Mouse (Mus musculus) erythroblast, adult 5-6 weeks (primary cell): ENCODE data around the gene Gm8890. TPM values are rescaled to one million over a fixed set of nuclear protein-coding genes. Genes with fewer than 3 reads are reported as not detected.
"Not testable (repeated sequence)": the region's sequence is repeated elsewhere in the genome, so short reads cannot be mapped to it uniquely, and the experiment has no call there.

ENCODE experiments used
- ATAC-seq: replicated peaks from 2 replicates; pipeline ENCODE4 v1.8.0; 2016; ENCODE audit warnings: moderate number of reproducible peaks, mild to moderate bottlenecking, moderate TSS enrichment, inconsistent platforms; ENCODE audit not compliant: poor library complexity, low FRiP score, severe bottlenecking
- total RNA-seq, 2 experiments: library from RNA; stranded (forward) in 1 of 2; stranded (reverse) in 1 of 2; fragments of 150-400 nt in 1 of 2; fragments of 200-764, 138-1000 nt in 1 of 2; gene quantifications; 2 replicates each; pipeline versions ENCODE4 v1.2.3 to v1.2.4; 2015 to 2017; ENCODE audit warnings: low replicate concordance in 2 of 2

Gm8890 gene
- total RNA-seq (2015; ENCODE audit: low replicate concordance): not detected in 2 replicates
- not detected in 2 replicates for total RNA-seq (2017; ENCODE audit: low replicate concordance)

GRCm38 (mm10) chr5:11255733-11256132, at the start of gene Gm8890:
Gene Gm8890 (plus strand): TSS chr5:11256033.
- not testable (repeated sequence) for ATAC-seq

GRCm38 (mm10) chr5:11256221-11256620, 388 bp downstream of the Gm8890 start:
- ATAC-seq: not testable (repeated sequence)

Other genes with a start within 250 kb of the Gm8890 start
- not detected in 2 replicates for gene Gm8879, start 128.4 kb upstream of the Gm8890 start, total RNA-seq (2015; ENCODE audit: low replicate concordance)
- gene Gm8879, start 128.4 kb upstream of the Gm8890 start, total RNA-seq (2017; ENCODE audit: low replicate concordance): not detected in 2 replicates
- gene Gm5861, start 73.0 kb upstream of the Gm8890 start, total RNA-seq (2015; ENCODE audit: low replicate concordance): not detected in 2 replicates
- gene Gm5861, start 73.0 kb upstream of the Gm8890 start, total RNA-seq (2017; ENCODE audit: low replicate concordance): not detected in 2 replicates
- gene Speer1, start 85.5 kb downstream of the Gm8890 start, total RNA-seq (2015; ENCODE audit: low replicate concordance): not detected in 2 replicates
- gene Speer1, start 85.5 kb downstream of the Gm8890 start, total RNA-seq (2017; ENCODE audit: low replicate concordance): not detected in 2 replicates
- gene Gm8897, start 160.4 kb downstream of the Gm8890 start, total RNA-seq (2015; ENCODE audit: low replicate concordance): not detected in 2 replicates
- not detected in 2 replicates for gene Gm8897, start 160.4 kb downstream of the Gm8890 start, total RNA-seq (2017; ENCODE audit: low replicate concordance)
- not detected in 2 replicates for gene Gm8906, start 246.7 kb downstream of the Gm8890 start, total RNA-seq (2015; ENCODE audit: low replicate concordance)
- not detected in 2 replicates for gene Gm8906, start 246.7 kb downstream of the Gm8890 start, total RNA-seq (2017; ENCODE audit: low replicate concordance)